Mouse (Mus musculus) cerebellum, adult 2 months (tissue): ENCODE results near the gene Nt5c.

ENCODE experiments used
- CTCF ChIP-seq: fragments of 200-500 bp; IDR thresholded peaks from 2 replicates; pipeline ENCODE4 v1.5.1; 2011; ENCODE audit warnings: low read depth, mild to moderate bottlenecking, control low read depth, low read length, moderate library complexity, borderline replicate concordance; ENCODE audit not compliant: insufficient read depth
- POLR2A ChIP-seq: fragments of 200-500 bp; IDR thresholded peaks from 2 replicates; pipeline ENCODE4 v1.6.1; 2011; ENCODE audit warnings: low read length, control low read depth, borderline replicate concordance; ENCODE audit not compliant: insufficient read depth

DNA sequence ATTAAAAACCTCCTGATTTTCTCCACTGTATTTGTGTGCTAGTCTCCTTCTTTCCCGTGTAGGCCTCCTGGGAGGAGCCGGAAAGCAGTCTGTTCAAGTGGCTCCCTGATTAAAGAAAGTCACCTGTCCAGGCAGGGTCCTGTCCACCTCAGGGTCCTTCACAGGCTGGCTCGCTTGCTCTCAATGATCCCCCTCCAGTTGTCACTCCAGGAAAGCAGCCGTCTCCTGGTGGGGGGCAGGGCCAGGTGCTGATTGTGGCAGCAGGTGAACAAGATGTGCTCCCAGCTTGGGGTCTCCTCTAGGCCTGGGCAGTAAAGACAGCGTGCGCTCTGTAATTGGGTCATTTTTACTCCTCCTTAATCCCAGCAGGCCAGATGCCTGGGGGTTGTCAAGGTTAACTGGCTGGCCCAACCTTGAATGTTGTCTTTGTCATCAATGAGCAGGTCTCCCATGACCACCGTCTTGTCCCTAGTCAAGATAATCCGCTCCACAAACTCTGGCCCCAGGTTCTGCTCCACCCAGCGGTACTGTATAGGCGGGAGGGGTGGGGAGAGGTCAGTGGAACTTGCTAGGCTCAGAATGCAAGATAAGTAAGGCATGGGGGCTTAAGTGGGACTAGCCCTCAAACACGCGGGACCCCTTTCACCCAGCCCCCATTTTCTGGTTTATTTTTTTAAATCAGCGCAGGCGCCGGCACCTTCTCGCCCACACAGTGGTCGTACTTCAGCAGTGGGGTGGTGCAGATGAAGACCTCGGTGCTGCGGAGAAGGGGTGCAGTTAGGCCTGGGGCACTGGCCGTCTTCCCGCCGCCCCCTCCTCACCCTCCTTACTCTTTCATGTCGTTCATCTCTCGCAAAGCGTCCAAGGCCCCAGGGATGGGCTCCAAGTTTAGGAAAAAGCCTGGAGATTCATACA is 964 bp downstream of the Nt5c start:
- TF ChIP-seq CTCF (no peak), POLR2A (no peak)
